Mouse (Mus musculus): ENCODE data around the gene Gm20388. TPM values are rescaled to one million over a fixed set of nuclear protein-coding genes. Genes with fewer than 3 reads are reported as not detected.

Gene Gm20388
- polyA plus RNA-seq, 1 experiment from 2014 or later = not detected

GRCm38 (mm10) chr8:123817747-123818146 lies 3907.1 kb downstream of the Gm20388 start:
- Histone ChIP-seq H3K4me2 (ENCODE audit: low read length) (no peak overlapping the region), H3K9me3 (ENCODE audit: control insufficient read depth, low read length) (no peaks in the 10 kb centered on the region), H3K4me1 (ENCODE audit: control insufficient read depth in 2 of 2, insufficient read depth in 2 of 2, low read length in 2 of 2) (peaks cover 5 to 6% of the 10 kb centered on the region in 2 experiments; a peak in 2 of 4 replicates), H3K4me3 (ENCODE audit: control insufficient read depth in 1 of 2, insufficient read depth in 1 of 2, low read depth in 1 of 2, low read length in 2 of 2) (no peak overlapping the region), H3K9ac (ENCODE audit: low read length) (no peak overlapping the region), H3K27me3 (ENCODE audit: control insufficient read depth, insufficient read depth, low read length) (no peaks in the 10 kb centered on the region), H3K36me3 (ENCODE audit: control insufficient read depth, insufficient read depth, low read length) (peaks cover 3% of the 10 kb centered on the region; the same call in 1 of the 2 replicates), H3K27ac (replicated peaks in 1 of 2; ENCODE audit: control insufficient read depth in 1 of 2, insufficient read depth in 1 of 2, low read depth in 2 of 2, low read length in 2 of 2) (no peak overlapping the region)
- WGBS = 87% methylated on average over 11 of the region's 11 CpGs
- ATAC-seq (ENCODE audit: insufficient number of reproducible peaks, insufficient read depth, low FRiP score, low read depth) = no peak

- ATAC-seq (ENCODE audit: insufficient number of reproducible peaks, insufficient read depth, low FRiP score, low read depth) = no peak
- 86% methylated on average over 19 of the region's 19 CpGs for WGBS
- H3K4me2 ChIP-seq (ENCODE audit: low read length) = no peak overlapping the region
Measured at GRCm38 (mm10) chr8:123819683-123820610, 3909.3 kb downstream of the Gm20388 start.

GRCm38 (mm10) chr8:123820780-123821179 lies 3910.1 kb downstream of the Gm20388 start:
- Histone ChIP-seq H3K4me3 (ENCODE audit: control insufficient read depth in 1 of 2, insufficient read depth in 1 of 2, low read depth in 1 of 2, low read length in 2 of 2) (no peak overlapping the region), H3K9ac (ENCODE audit: low read length) (no peak overlapping the region), H3K4me1 (ENCODE audit: control insufficient read depth in 2 of 2, insufficient read depth in 2 of 2, low read length in 2 of 2) (peaks cover 1 to 3% of the 10 kb centered on the region in 2 experiments; a peak in 2 of 4 replicates), H3K36me3 (ENCODE audit: control insufficient read depth, insufficient read depth, low read length) (peaks cover 20% of the 10 kb centered on the region; the same call in 1 of the 2 replicates), H3K27ac (replicated peaks in 1 of 2; ENCODE audit: control insufficient read depth in 1 of 2, insufficient read depth in 1 of 2, low read depth in 2 of 2, low read length in 2 of 2) (no peak overlapping the region), H3K9me3 (ENCODE audit: control insufficient read depth, low read length) (peaks cover 4% of the 10 kb centered on the region; the same call in 1 of the 2 replicates), H3K4me2 (ENCODE audit: low read length) (no peak overlapping the region), H3K27me3 (ENCODE audit: control insufficient read depth, insufficient read depth, low read length) (no peaks in the 10 kb centered on the region)
- 91% methylated on average over 6 of the region's 6 CpGs for WGBS
- ATAC-seq (ENCODE audit: insufficient number of reproducible peaks, insufficient read depth, low FRiP score, low read depth) = no peak

More at GRCm38 (mm10) chr8:123819683-123820610, 3909.3 kb downstream of the Gm20388 start:
- H3K9me3 ChIP-seq (ENCODE audit: control insufficient read depth, low read length) = peaks cover 4% of the 10 kb centered on the region; the same call in 1 of the 2 replicates
- no peak overlapping the region for H3K9ac ChIP-seq (ENCODE audit: low read length)
- H3K36me3 ChIP-seq (ENCODE audit: control insufficient read depth, insufficient read depth, low read length) = peaks cover 17% of the 10 kb centered on the region; the same call in 1 of the 2 replicates
- no peaks in the 10 kb centered on the region for H3K27me3 ChIP-seq (ENCODE audit: control insufficient read depth, insufficient read depth, low read length)
- no peak overlapping the region for H3K27ac ChIP-seq (replicated peaks in 1 of 2; ENCODE audit: control insufficient read depth in 1 of 2, insufficient read depth in 1 of 2, low read depth in 2 of 2, low read length in 2 of 2)
- peaks cover 5 to 6% of the 10 kb centered on the region in 2 experiments; a peak in 2 of 4 replicates for H3K4me1 ChIP-seq (ENCODE audit: control insufficient read depth in 2 of 2, insufficient read depth in 2 of 2, low read length in 2 of 2)
- H3K4me3 ChIP-seq (ENCODE audit: control insufficient read depth in 1 of 2, insufficient read depth in 1 of 2, low read depth in 1 of 2, low read length in 2 of 2) = no peak overlapping the region

- peaks cover 43% of the 10 kb centered on the region for H3K36me3 ChIP-seq (ENCODE audit: control insufficient read depth, insufficient read depth, low read length)
- no peak overlapping the region for H3K9ac ChIP-seq (ENCODE audit: low read length)
- ATAC-seq (ENCODE audit: insufficient number of reproducible peaks, insufficient read depth, low FRiP score, low read depth) = no peak
- 94% methylated on average over 10 of the region's 10 CpGs for WGBS
- H3K4me3 ChIP-seq (ENCODE audit: control insufficient read depth in 1 of 2, insufficient read depth in 1 of 2, low read depth in 1 of 2, low read length in 2 of 2) = no peak overlapping the region
- no peak overlapping the region for H3K27ac ChIP-seq (replicated peaks in 1 of 2; ENCODE audit: control insufficient read depth in 1 of 2, insufficient read depth in 1 of 2, low read depth in 2 of 2, low read length in 2 of 2)
- H3K4me1 ChIP-seq (ENCODE audit: control insufficient read depth in 2 of 2, insufficient read depth in 2 of 2, low read length in 2 of 2) = no peaks in the 10 kb centered on the region
- no peak overlapping the region for H3K4me2 ChIP-seq (ENCODE audit: low read length)
- H3K9me3 ChIP-seq (ENCODE audit: control insufficient read depth, low read length) = peaks cover 4% of the 10 kb centered on the region; the same call in 1 of the 2 replicates
- no peaks in the 10 kb centered on the region for H3K27me3 ChIP-seq (ENCODE audit: control insufficient read depth, insufficient read depth, low read length)
Measured at GRCm38 (mm10) chr8:123823111-123823510, 3912.5 kb downstream of the Gm20388 start.

- Histone ChIP-seq H3K9ac (ENCODE audit: low read length) (no peak overlapping the region), H3K4me1 (ENCODE audit: control insufficient read depth in 2 of 2, insufficient read depth in 2 of 2, low read length in 2 of 2) (no peaks in the 10 kb centered on the region), H3K36me3 (ENCODE audit: control insufficient read depth, insufficient read depth, low read length) (peaks cover 48% of the 10 kb centered on the region), H3K27ac (replicated peaks in 1 of 2; ENCODE audit: control insufficient read depth in 1 of 2, insufficient read depth in 1 of 2, low read depth in 2 of 2, low read length in 2 of 2) (no peak overlapping the region), H3K27me3 (ENCODE audit: control insufficient read depth, insufficient read depth, low read length) (no peaks in the 10 kb centered on the region), H3K4me3 (ENCODE audit: control insufficient read depth in 1 of 2, insufficient read depth in 1 of 2, low read depth in 1 of 2, low read length in 2 of 2) (no peak overlapping the region), H3K4me2 (ENCODE audit: low read length) (no peak overlapping the region), H3K9me3 (ENCODE audit: control insufficient read depth, low read length) (peaks cover 4% of the 10 kb centered on the region; the same call in 1 of the 2 replicates)
- 71% methylated on average over 18 of the region's 18 CpGs for WGBS
- no peak for ATAC-seq (ENCODE audit: insufficient number of reproducible peaks, insufficient read depth, low FRiP score, low read depth)
Measured at GRCm38 (mm10) chr8:123823532-123824123, 3913.0 kb downstream of the Gm20388 start.

GRCm38 (mm10) chr8:123826001-123826400 lies 3915.4 kb downstream of the Gm20388 start:
- WGBS = 66% methylated on average over 9 of the region's 9 CpGs
- no peak for ATAC-seq (ENCODE audit: insufficient number of reproducible peaks, insufficient read depth, low FRiP score, low read depth)
- Histone ChIP-seq H3K36me3 (ENCODE audit: control insufficient read depth, insufficient read depth, low read length) (peaks cover 72% of the 10 kb centered on the region), H3K27me3 (ENCODE audit: control insufficient read depth, insufficient read depth, low read length) (no peaks in the 10 kb centered on the region), H3K4me1 (ENCODE audit: control insufficient read depth in 2 of 2, insufficient read depth in 2 of 2, low read length in 2 of 2) (no peaks in the 10 kb centered on the region), H3K9me3 (ENCODE audit: control insufficient read depth, low read length) (peaks cover 4% of the 10 kb centered on the region; the same call in 1 of the 2 replicates), H3K9ac (ENCODE audit: low read length) (no peak overlapping the region), H3K4me2 (ENCODE audit: low read length) (no peak overlapping the region), H3K4me3 (ENCODE audit: control insufficient read depth in 1 of 2, insufficient read depth in 1 of 2, low read depth in 1 of 2, low read length in 2 of 2) (no peak overlapping the region), H3K27ac (replicated peaks in 1 of 2; ENCODE audit: control insufficient read depth in 1 of 2, insufficient read depth in 1 of 2, low read depth in 2 of 2, low read length in 2 of 2) (no peak overlapping the region)

- no peak for ATAC-seq (ENCODE audit: insufficient number of reproducible peaks, insufficient read depth, low FRiP score, low read depth)
- WGBS = 87% methylated on average over 7 of the region's 7 CpGs
- Histone ChIP-seq H3K36me3 (ENCODE audit: control insufficient read depth, insufficient read depth, low read length) (peaks cover 75% of the 10 kb centered on the region), H3K9ac (ENCODE audit: low read length) (no peak overlapping the region), H3K4me2 (ENCODE audit: low read length) (no peak overlapping the region), H3K4me1 (ENCODE audit: control insufficient read depth in 2 of 2, insufficient read depth in 2 of 2, low read length in 2 of 2) (no peaks in the 10 kb centered on the region), H3K9me3 (ENCODE audit: control insufficient read depth, low read length) (peaks cover 4% of the 10 kb centered on the region; the same call in 1 of the 2 replicates), H3K27me3 (ENCODE audit: control insufficient read depth, insufficient read depth, low read length) (no peaks in the 10 kb centered on the region), H3K27ac (replicated peaks in 1 of 2; ENCODE audit: control insufficient read depth in 1 of 2, insufficient read depth in 1 of 2, low read depth in 2 of 2, low read length in 2 of 2) (no peak overlapping the region), H3K4me3 (ENCODE audit: control insufficient read depth in 1 of 2, insufficient read depth in 1 of 2, low read depth in 1 of 2, low read length in 2 of 2) (no peak overlapping the region)
Measured at GRCm38 (mm10) chr8:123826758-123827157, 3916.1 kb downstream of the Gm20388 start.

Measured in heart, embryonic 14.5 days (tissue).